Mouse (Mus musculus): ENCODE measurements around the gene Birc7. TPM values are rescaled to one million over a fixed set of nuclear protein-coding genes. Genes with fewer than 3 reads are reported as not detected.

The Birc7 gene
- not detected in 2 replicates for polyA plus RNA-seq (2012; rRNA removed)

GRCm38 (mm10) chr2:180928723-180929122, at the start of gene Birc7:
Gene Birc7, plus strand, starts transcription at chr2:180929023.

GRCm38 (mm10) chr2:180920810-180921400, 7.9 kb upstream of the Birc7 start, which contains the start of gene Ythdf1:
Gene Ythdf1, minus strand, starts transcription at chr2:180920949.

GRCm38 (mm10) chr2:180954061-180955047, 25.5 kb downstream of the Birc7 start, which contains the start of gene Nkain4:
Gene Nkain4, minus strand, starts transcription at chr2:180954699.

GRCm38 (mm10) chr2:180967010-180967763, 38.4 kb downstream of the Birc7 start, which contains the start of gene Arfgap1:
Gene Arfgap1, plus strand, starts transcription at chr2:180967225.

Other genes starting within 250 kb of the Birc7 start
- 10.1 and 13.0 TPM in 2 replicates for gene Dido1, start 219.0 kb upstream of the Birc7 start, polyA plus RNA-seq (2012; rRNA removed)
- 54.0 and 54.6 TPM in 2 replicates for gene Gid8, start 218.9 kb upstream of the Birc7 start, polyA plus RNA-seq (2012; rRNA removed)
- gene Slc17a9, start 203.8 kb upstream of the Birc7 start, polyA plus RNA-seq (2012; rRNA removed), result 15.6 and 19.5 TPM in 2 replicates
- gene Bhlhe23, start 152.1 kb upstream of the Birc7 start, polyA plus RNA-seq (2012; rRNA removed), result not detected in 2 replicates
- gene Ythdf1, start 8.1 kb upstream of the Birc7 start, polyA plus RNA-seq (2012; rRNA removed), result 16.6 and 17.1 TPM in 2 replicates
- gene Nkain4, start 25.7 kb downstream of the Birc7 start, polyA plus RNA-seq (2012; rRNA removed), result 2.0 and 2.2 TPM in 2 replicates
- 22.9 and 24.8 TPM in 2 replicates for gene Arfgap1, start 38.2 kb downstream of the Birc7 start, polyA plus RNA-seq (2012; rRNA removed)
- 0.37 and 0.58 TPM in 2 replicates for gene Col20a1, start 57.5 kb downstream of the Birc7 start, polyA plus RNA-seq (2012; rRNA removed)
- gene Chrna4, start 114.5 kb downstream of the Birc7 start, polyA plus RNA-seq (2012; rRNA removed), result 1.4 and 5.0 TPM in 2 replicates
- 0.01 and 0.02 TPM in 2 replicates for gene Kcnq2, start 206.3 kb downstream of the Birc7 start, polyA plus RNA-seq (2012; rRNA removed)
- gene Eef1a2, start 228.0 kb downstream of the Birc7 start, polyA plus RNA-seq (2012; rRNA removed), result 0.01 TPM in 1 of 2 replicates, not detected in the other